Mouse (Mus musculus): ENCODE measurements around the gene C330007P06Rik. TPM values are rescaled to one million over a fixed set of nuclear protein-coding genes. Genes with fewer than 3 reads are reported as not detected.
A peak's percentile ranks its signal among the peaks of the same experiment; 100 is the strongest.

C330007P06Rik gene
- polyA plus RNA-seq, 1 experiment from 2014 or later, result 30.7 TPM

GRCm38 (mm10) chrX:36826873-36827272 is 47.0 kb downstream of the C330007P06Rik start:
- whole genome bisulfite sequencing, result 93% methylated on average over 4 of the region's 5 CpGs
- DNase-seq (ENCODE audit: low spot score) (no peak), ATAC-seq (replicated peaks; ENCODE audit: low FRiP score, low TSS enrichment, low read depth) (no peak)
- H3K27me3 ChIP-seq (replicated peaks; ENCODE audit: control insufficient read depth, insufficient read depth, low read length), result no peaks in the 10 kb centered on the region
- no peak overlapping the region for H3K9ac ChIP-seq (ENCODE audit: low read length)
- H3K4me1 ChIP-seq (replicated peaks; ENCODE audit: control insufficient read depth, insufficient read depth, low read length), result no peaks in the 10 kb centered on the region
- H3K27ac ChIP-seq (ENCODE audit: low read depth), result no peak overlapping the region
- H3K36me3 ChIP-seq (ENCODE audit: control insufficient read depth, insufficient read depth, low read length), result no peaks in the 10 kb centered on the region
- H3K4me2 ChIP-seq (ENCODE audit: low read length), result no peak overlapping the region
- H3K9me3 ChIP-seq (ENCODE audit: control insufficient read depth, low read length), result no peaks in the 10 kb centered on the region
- H3K4me3 ChIP-seq (ENCODE audit: low read depth, low read length), result no peak overlapping the region

GRCm38 (mm10) chrX:36825032-36825431 is 48.9 kb downstream of the C330007P06Rik start:
- ATAC-seq (replicated peaks; ENCODE audit: low FRiP score, low TSS enrichment, low read depth) (no peak), DNase-seq (ENCODE audit: low spot score) (no peak)
- H3K4me1 ChIP-seq (replicated peaks; ENCODE audit: control insufficient read depth, insufficient read depth, low read length), result no peaks in the 10 kb centered on the region
- H3K27me3 ChIP-seq (replicated peaks; ENCODE audit: control insufficient read depth, insufficient read depth, low read length), result no peaks in the 10 kb centered on the region
- 62% methylated on average over 2 of the region's 2 CpGs for WGBS
- no peak overlapping the region for H3K4me3 ChIP-seq (ENCODE audit: low read depth, low read length)
- H3K36me3 ChIP-seq (ENCODE audit: control insufficient read depth, insufficient read depth, low read length), result no peaks in the 10 kb centered on the region
- H3K4me2 ChIP-seq (ENCODE audit: low read length), result no peak overlapping the region
- H3K9me3 ChIP-seq (ENCODE audit: control insufficient read depth, low read length), result no peaks in the 10 kb centered on the region
- no peak overlapping the region for H3K9ac ChIP-seq (ENCODE audit: low read length)
- H3K27ac ChIP-seq (ENCODE audit: low read depth), result no peak overlapping the region

- H3K27ac ChIP-seq (ENCODE audit: low read depth), result no peak overlapping the region
- H3K4me3 ChIP-seq (ENCODE audit: low read depth, low read length), result no peak overlapping the region
- no peaks in the 10 kb centered on the region for H3K36me3 ChIP-seq (ENCODE audit: control insufficient read depth, insufficient read depth, low read length)
- H3K9ac ChIP-seq (ENCODE audit: low read length), result no peak overlapping the region
- no peak for DNase-seq (ENCODE audit: low spot score)
- ATAC-seq (replicated peaks; ENCODE audit: low FRiP score, low TSS enrichment, low read depth), result no peak
- H3K27me3 ChIP-seq (replicated peaks; ENCODE audit: control insufficient read depth, insufficient read depth, low read length), result no peaks in the 10 kb centered on the region
- no peak overlapping the region for H3K4me2 ChIP-seq (ENCODE audit: low read length)
- 85% methylated on average over 10 of the region's 10 CpGs for WGBS
- no peaks in the 10 kb centered on the region for H3K9me3 ChIP-seq (ENCODE audit: control insufficient read depth, low read length)
- no peaks in the 10 kb centered on the region for H3K4me1 ChIP-seq (replicated peaks; ENCODE audit: control insufficient read depth, insufficient read depth, low read length)
Measured at GRCm38 (mm10) chrX:36823932-36824711, 49.8 kb downstream of the C330007P06Rik start.

GRCm38 (mm10) chrX:36820201-36820600 is 53.7 kb downstream of the C330007P06Rik start:
- Histone ChIP-seq H3K9me3 (ENCODE audit: control insufficient read depth, low read length) (no peaks in the 10 kb centered on the region), H3K4me3 (ENCODE audit: low read depth, low read length) (no peak overlapping the region), H3K36me3 (ENCODE audit: control insufficient read depth, insufficient read depth, low read length) (no peaks in the 10 kb centered on the region), H3K4me1 (replicated peaks; ENCODE audit: control insufficient read depth, insufficient read depth, low read length) (no peaks in the 10 kb centered on the region; the same call in 1 of the 2 replicates), H3K9ac (ENCODE audit: low read length) (no peak overlapping the region), H3K27ac (ENCODE audit: low read depth) (no peak overlapping the region), H3K4me2 (ENCODE audit: low read length) (no peak overlapping the region), H3K27me3 (replicated peaks; ENCODE audit: control insufficient read depth, insufficient read depth, low read length) (no peaks in the 10 kb centered on the region)
- ATAC-seq (replicated peaks; ENCODE audit: low FRiP score, low TSS enrichment, low read depth) (0 out of 2 replicates have a peak, but pooled peaks have one; percentile 56), DNase-seq (ENCODE audit: low spot score) (no peak)
- WGBS, result 13% methylated on average over 4 of the region's 4 CpGs

GRCm38 (mm10) chrX:36819575-36819974 is 54.3 kb downstream of the C330007P06Rik start:
- WGBS, result 56% methylated on average over 4 of the region's 4 CpGs
- Histone ChIP-seq H3K27ac (ENCODE audit: low read depth) (no peak overlapping the region), H3K4me1 (replicated peaks; ENCODE audit: control insufficient read depth, insufficient read depth, low read length) (no peaks in the 10 kb centered on the region; the same call in 1 of the 2 replicates), H3K27me3 (replicated peaks; ENCODE audit: control insufficient read depth, insufficient read depth, low read length) (no peaks in the 10 kb centered on the region), H3K9ac (ENCODE audit: low read length) (no peak overlapping the region), H3K4me3 (ENCODE audit: low read depth, low read length) (no peak overlapping the region), H3K4me2 (ENCODE audit: low read length) (no peak overlapping the region), H3K9me3 (ENCODE audit: control insufficient read depth, low read length) (no peaks in the 10 kb centered on the region), H3K36me3 (ENCODE audit: control insufficient read depth, insufficient read depth, low read length) (no peaks in the 10 kb centered on the region)
- no peak; the same call in 1 of the 2 replicates for ATAC-seq (replicated peaks; ENCODE audit: low FRiP score, low TSS enrichment, low read depth)
- DNase-seq (ENCODE audit: low spot score), result no peak

GRCm38 (mm10) chrX:36816953-36817441 is 56.9 kb downstream of the C330007P06Rik start:
- DNase-seq (ENCODE audit: low spot score) (peak; percentile 55), ATAC-seq (replicated peaks; ENCODE audit: low FRiP score, low TSS enrichment, low read depth) (peak; percentile 77)
- H3K4me1 ChIP-seq (replicated peaks; ENCODE audit: control insufficient read depth, insufficient read depth, low read length), result no peaks in the 10 kb centered on the region; the same call in 1 of the 2 replicates
- 0 out of 2 replicates have a peak overlapping the region, but pooled peaks have one; percentile 13 for H3K9ac ChIP-seq (ENCODE audit: low read length)
- peak overlapping the region; percentile 75; the same call in 1 of the 2 replicates for H3K27ac ChIP-seq (ENCODE audit: low read depth)
- H3K4me3 ChIP-seq (ENCODE audit: low read depth, low read length), result 0 out of 2 replicates have a peak overlapping the region, but pooled peaks have one; percentile 6
- H3K27me3 ChIP-seq (replicated peaks; ENCODE audit: control insufficient read depth, insufficient read depth, low read length), result no peaks in the 10 kb centered on the region
- no peaks in the 10 kb centered on the region for H3K9me3 ChIP-seq (ENCODE audit: control insufficient read depth, low read length)
- peak overlapping the region; percentile 42 for H3K4me2 ChIP-seq (ENCODE audit: low read length)
- H3K36me3 ChIP-seq (ENCODE audit: control insufficient read depth, insufficient read depth, low read length), result no peaks in the 10 kb centered on the region
- 10% methylated on average over 9 of the region's 10 CpGs for WGBS

- no peaks in the 10 kb centered on the region; the same call in 1 of the 2 replicates for H3K4me1 ChIP-seq (replicated peaks; ENCODE audit: control insufficient read depth, insufficient read depth, low read length)
- peak overlapping the region; percentile 75; the same call in 1 of the 2 replicates for H3K27ac ChIP-seq (ENCODE audit: low read depth)
- WGBS, result 26% methylated on average over 8 of the region's 8 CpGs
- peak overlapping the region; percentile 42 for H3K4me2 ChIP-seq (ENCODE audit: low read length)
- H3K36me3 ChIP-seq (ENCODE audit: control insufficient read depth, insufficient read depth, low read length), result no peaks in the 10 kb centered on the region
- H3K9me3 ChIP-seq (ENCODE audit: control insufficient read depth, low read length), result no peaks in the 10 kb centered on the region
- ATAC-seq (replicated peaks; ENCODE audit: low FRiP score, low TSS enrichment, low read depth) (no peak), DNase-seq (ENCODE audit: low spot score) (no peak)
- H3K27me3 ChIP-seq (replicated peaks; ENCODE audit: control insufficient read depth, insufficient read depth, low read length), result no peaks in the 10 kb centered on the region
- H3K9ac ChIP-seq (ENCODE audit: low read length), result no peak overlapping the region
- no peak overlapping the region for H3K4me3 ChIP-seq (ENCODE audit: low read depth, low read length)
Measured at GRCm38 (mm10) chrX:36816368-36816899, 57.5 kb downstream of the C330007P06Rik start.

GRCm38 (mm10) chrX:36815439-36815838 is 58.5 kb downstream of the C330007P06Rik start:
- WGBS, result 61% methylated on average over 3 of the region's 4 CpGs
- H3K4me3 ChIP-seq (ENCODE audit: low read depth, low read length), result no peak overlapping the region
- H3K27me3 ChIP-seq (replicated peaks; ENCODE audit: control insufficient read depth, insufficient read depth, low read length), result no peaks in the 10 kb centered on the region
- no peaks in the 10 kb centered on the region; the same call in 1 of the 2 replicates for H3K4me1 ChIP-seq (replicated peaks; ENCODE audit: control insufficient read depth, insufficient read depth, low read length)
- ATAC-seq (replicated peaks; ENCODE audit: low FRiP score, low TSS enrichment, low read depth), result no peak
- H3K9ac ChIP-seq (ENCODE audit: low read length), result no peak overlapping the region
- DNase-seq (ENCODE audit: low spot score), result no peak
- no peaks in the 10 kb centered on the region for H3K36me3 ChIP-seq (ENCODE audit: control insufficient read depth, insufficient read depth, low read length)
- no peaks in the 10 kb centered on the region for H3K9me3 ChIP-seq (ENCODE audit: control insufficient read depth, low read length)
- H3K27ac ChIP-seq (ENCODE audit: low read depth), result no peak overlapping the region
- H3K4me2 ChIP-seq (ENCODE audit: low read length), result no peak overlapping the region

All from intestine, embryonic 14.5 days (tissue).